Mouse (Mus musculus): Measurements from ENCODE around the gene Exoc7.

The Exoc7 gene

GRCm38 (mm10) chr11:116244580-116244979 is 62.5 kb downstream of the Exoc7 start:
- DNase-seq (ENCODE audit: low read depth, low spot score), result no peak

- DNase-seq (ENCODE audit: low read depth, low spot score), result no peak
These were observed 65.2 kb downstream of the Exoc7 start for GRCm38 (mm10) chr11:116241744-116242235.

- DNase-seq (ENCODE audit: low read depth, low spot score), result no peak
These were observed 67.2 kb downstream of the Exoc7 start for GRCm38 (mm10) chr11:116239797-116240196.
